Mouse (Mus musculus): ENCODE measurements at regions not wholly inside any gene's neighbourhood (a gene's known extent, or its start where the extent isn't known, plus 50 kb on each side); places are given as distances from the start of the nearest gene placed in this dataset.
A peak's percentile ranks its signal among the peaks of the same experiment; 100 is the strongest.
"Not testable (repeated sequence)": the region's sequence is repeated elsewhere in the genome, so short reads cannot be mapped to it uniquely, and the experiment has no call there.

DNA sequence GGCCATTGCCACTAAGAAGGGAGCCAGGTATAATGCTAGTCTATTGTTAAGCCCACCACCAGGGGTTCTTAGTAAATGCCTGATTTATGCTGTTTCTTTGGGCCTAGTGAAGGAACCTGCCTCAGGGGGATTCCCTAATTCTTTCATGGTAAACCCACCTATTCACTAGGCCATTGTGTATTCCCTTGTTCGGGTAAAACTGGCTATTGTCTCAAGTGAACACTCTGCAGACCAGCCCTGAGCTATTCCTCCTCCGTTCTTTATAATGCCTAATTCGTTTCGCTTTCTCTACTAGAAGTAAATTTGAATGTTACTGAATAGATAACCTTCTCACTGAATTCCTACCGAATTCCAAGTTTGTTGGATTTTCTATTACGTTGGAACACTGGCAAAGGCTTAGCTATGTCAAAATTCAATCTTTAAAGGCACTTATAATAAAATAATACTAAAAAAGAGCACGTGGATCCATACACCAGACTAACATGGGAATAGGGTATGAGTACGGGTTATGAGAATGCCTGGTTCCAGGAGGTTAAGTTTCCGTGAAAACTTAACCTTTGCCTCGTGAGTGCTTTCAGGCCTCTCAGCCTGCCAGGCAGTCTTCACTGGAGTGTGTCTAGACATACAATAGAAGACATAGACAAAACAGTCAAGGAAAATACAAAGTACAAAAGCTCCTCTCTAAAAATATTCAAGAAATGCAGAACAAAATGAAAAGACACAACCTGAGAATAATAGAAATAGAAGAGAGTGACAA, 536.8 kb upstream of the Cntn5 start:
- not testable (repeated sequence) for DNase-seq (ENCODE audit: low read depth)

DNA sequence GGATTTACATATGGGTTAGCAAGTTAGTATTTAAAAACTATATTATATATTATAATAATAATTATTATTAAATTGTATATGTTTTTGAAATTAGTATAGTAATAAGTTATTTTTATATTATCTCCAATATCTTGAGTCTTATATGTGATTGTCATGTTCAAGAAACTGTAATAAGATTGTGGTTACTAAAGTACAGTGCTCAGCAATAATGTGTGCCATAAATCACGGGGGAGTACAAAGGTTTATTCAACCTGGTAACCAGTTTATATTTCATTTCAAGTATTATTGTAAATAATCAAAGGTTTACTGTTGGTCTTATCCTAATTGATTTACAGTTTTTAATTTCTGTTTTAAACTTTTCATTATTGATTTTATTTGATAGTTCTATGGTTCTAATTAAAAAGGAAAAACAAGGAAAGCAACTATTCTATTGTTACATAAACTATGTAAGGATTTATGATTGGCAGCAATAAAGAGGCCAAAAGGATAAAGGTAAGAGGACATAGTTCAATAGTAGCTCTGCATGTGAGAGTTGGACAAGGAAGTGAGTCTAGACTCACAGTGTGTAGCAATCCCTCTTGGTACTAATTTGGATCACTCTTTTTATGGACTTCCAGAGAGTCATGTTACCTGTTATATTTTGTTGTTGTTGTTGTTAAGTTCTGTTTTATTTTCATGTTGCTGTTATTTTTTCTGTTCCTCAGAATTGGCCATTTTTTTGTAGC, 532.0 kb upstream of the Cntn5 start:
- no peak for DNase-seq (ENCODE audit: low read depth)

DNA sequence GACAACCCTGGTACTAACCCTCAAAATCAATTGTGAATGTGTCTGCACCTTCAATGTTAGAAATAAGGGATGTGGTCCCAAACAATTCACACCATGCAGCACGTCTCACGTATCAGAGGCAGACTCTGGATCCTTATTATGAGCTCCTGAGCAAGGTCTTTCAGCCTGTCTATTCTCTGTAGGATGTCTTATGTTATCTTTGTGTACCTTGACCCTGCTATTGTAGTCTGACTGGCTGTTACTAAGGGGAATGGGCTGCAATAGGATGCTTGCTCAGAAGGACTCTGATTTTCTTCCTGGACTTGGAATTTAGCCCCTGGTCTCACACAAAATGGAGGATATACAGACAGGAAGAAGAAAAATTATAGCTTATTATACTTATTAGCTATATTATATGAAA, 531.4 kb upstream of the Cntn5 start:
- no peak for DNase-seq (ENCODE audit: low read depth)

DNA sequence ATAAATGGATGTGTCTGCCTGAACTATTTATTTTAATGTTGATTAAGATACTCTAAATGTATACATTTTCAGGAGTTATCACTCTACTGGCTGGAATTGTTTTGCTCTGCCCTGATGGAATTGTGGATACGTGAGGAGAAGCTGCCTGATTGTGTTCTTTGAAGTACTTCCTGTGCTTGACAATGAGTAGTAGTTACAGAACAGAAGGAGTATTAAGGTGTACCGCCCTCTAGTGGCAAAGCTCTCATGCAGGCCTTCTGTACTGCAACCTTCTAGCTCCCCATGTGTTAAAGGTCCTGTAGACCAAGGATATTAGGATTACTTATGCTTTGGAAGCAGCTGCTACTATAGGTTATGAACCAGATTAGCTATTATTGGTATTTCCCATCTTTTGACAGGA, 530.4 kb upstream of the Cntn5 start:
- DNase-seq (ENCODE audit: low read depth), result peak; percentile 73

DNA sequence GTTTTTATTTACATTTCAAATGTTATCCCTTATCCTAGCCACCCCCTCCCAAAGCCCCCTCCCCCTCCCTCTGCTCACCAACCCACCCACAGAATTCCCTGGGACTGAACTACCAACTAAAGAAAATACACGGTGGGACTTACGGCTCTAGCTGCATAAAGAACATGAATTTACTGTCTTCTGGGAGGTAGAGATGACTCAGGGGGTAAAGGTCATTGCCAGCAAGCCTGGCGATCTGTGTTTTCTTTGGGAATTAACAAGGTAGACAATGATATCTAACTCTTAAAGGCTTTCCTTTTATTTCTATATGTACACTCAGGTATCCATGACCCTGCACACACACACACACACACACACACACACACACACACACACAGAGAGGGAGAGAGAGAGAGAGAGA, 521.9 kb upstream of the Cntn5 start:
- no peak for DNase-seq (ENCODE audit: low read depth)

DNA sequence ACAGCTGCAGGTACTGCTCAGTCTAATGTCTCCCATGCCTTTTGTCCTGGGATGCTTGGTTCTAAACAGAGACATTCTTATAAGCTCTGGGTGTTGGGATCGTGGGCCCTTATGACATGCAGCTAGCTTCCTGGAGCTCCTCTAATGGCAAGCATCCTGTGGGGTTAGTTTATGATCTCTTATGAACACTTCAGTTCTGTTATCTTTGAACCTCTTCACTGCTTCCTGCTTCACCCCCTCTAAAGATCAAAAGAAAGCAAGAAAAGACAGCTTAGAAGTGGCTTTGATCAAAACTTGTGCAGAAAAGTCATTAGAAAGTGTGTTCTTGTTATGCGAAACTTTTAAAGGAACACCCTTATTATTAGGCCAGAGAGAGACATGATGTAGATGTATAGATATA, 492.3 kb upstream of the Cntn5 start:
- no peak for DNase-seq (ENCODE audit: low read depth)

DNA sequence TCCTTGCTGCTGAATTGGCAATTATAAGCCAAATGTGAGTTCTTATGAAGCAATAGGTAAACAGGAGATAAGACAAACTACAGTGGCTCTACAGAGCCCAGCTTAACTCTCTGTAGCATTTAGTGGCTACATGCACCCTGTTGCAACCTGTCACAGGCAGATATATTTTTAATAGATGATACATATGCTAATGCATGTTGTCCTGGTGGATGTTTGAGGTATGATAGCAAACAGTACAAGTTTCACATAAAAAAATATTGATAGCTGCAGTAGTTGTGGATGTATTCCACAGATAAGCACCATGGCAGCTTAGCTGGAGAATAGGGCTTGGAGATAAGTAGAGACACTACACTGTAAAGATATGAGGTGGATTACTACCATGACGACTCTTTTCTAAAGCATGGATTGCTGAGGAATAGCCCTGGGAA, 477.1 kb upstream of the Cntn5 start:
- DNase-seq (ENCODE audit: low read depth), result no peak

DNA sequence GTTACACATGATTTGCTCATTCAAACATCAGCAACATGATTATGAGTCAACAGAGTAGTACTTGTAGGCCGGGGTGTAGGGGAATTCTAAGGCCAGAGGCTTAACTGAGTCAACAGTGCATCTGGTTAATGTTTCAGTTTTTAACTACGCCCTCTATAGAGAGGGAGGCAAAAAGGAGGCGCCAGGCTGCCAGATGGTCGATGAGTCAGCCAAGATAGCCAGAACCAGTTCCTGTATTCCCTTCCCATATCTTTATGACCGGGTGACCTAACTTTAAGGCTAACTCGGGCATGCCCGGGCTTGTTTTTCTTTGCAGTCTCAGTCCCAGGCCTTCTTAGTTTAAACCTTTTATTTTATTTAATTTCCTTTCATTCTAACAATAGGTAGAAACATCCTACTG, 476.0 kb upstream of the Cntn5 start:
- DNase-seq (ENCODE audit: low read depth), result peak; percentile 85

DNA sequence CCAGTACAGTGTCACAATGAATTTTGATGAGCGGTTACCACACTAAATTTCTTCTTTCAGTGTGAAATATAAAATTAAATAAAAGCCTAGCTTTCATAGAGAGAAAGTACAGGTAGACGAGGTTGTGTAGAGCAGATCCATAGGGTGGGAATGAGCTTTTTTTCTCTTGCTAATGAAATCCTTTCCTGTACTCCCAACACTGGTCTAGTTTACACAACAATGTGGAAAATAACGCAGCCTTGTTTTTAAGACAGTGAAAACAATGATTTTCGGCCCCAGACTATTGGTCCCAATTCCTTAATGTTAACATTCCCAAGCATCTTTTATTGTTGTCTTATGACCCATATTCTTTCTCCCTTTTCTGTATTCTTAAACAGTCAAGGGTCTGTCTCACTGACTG, 473.5 kb upstream of the Cntn5 start:
- DNase-seq (ENCODE audit: low read depth), result no peak

DNA sequence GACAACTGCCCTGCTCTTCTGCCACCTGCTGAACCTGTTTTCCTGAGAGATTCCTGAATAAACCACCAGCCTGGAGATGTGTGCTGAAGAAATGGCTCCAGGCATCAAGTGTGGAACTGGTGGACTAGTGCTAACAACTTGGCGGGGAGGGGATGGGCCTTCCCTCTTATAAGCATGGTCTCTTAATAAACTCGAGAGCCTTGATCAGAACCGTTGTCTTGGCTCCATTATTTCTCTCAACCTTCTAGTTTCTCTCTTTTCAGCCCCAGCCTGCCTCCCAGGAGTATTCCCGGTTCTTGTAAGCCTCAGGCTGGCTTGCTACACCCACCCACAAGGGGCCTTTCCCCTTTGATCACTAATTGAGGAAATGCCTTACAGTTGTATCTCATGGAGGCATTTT, 473.0 kb upstream of the Cntn5 start:
- DNase-seq (ENCODE audit: low read depth), result no peak

DNA sequence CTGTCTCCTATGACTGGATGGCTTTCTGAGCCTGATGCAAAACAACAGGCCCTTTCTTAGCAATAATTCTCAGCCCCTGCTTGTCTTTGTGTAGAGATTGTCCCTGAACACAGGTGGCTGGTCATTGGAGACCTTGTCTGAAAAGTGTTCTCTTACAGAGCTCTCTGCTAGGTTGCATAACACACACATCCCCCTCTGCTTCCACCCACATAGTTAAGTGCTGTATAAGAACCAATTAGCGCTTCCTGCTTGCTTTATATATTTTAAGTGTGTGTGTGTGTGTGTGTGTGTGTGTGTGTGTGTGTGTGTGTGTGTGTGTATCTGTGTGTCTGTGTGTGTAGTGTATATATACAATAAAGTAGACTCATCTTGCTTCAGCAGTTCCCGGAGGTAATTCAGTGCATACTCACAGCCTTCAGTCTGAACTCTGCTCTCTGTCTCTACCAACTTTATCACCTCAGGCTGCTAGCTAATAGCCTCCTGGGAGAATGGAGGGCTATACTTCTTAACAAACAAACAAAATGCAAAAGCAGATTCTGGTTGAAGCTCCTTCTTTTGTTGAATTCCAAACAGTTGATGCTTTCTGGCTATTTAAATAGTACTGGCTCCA, 468.8 kb upstream of the Cntn5 start:
- DNase-seq (ENCODE audit: low read depth), result no peak

DNA sequence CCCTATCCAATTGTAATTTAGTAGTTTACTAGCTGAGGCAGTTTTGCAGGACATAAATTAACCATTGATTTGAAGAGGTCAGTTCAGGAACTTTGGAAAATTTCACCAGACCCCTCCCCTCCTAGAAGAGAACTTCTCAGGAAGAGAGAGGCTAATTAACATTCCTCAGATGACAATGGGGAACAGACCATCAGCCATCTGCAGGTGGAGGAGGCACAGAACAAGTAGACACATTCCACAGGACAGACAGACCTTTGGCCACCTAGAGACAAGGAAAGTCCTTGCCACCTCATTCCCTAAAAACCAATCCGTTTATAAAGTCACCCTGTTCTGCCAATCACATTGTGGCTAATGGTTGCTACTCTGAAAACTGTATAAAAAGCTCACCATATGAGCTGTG, 463.5 kb upstream of the Cntn5 start:
- no peak for DNase-seq (ENCODE audit: low read depth)

DNA sequence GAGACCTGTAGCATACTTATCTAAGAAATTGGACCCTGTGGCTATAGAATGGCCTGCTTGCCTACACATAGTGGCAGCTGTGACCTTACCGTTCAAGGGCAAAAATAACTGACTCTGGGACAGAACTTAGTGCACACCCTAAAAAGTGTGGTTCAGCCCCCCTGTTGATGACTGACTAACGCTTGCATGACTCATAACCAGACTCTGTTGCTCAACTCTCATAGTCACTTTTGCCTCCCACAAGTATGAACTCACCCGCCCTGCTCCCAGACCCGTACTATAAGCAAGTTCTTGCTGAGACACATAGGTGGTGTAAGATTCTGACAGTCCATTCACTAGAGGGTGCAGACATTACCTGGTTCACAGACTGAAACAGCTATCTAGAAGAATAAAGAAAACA, 424.3 kb upstream of the Cntn5 start:
- peak; percentile 88 for DNase-seq (ENCODE audit: low read depth)

DNA sequence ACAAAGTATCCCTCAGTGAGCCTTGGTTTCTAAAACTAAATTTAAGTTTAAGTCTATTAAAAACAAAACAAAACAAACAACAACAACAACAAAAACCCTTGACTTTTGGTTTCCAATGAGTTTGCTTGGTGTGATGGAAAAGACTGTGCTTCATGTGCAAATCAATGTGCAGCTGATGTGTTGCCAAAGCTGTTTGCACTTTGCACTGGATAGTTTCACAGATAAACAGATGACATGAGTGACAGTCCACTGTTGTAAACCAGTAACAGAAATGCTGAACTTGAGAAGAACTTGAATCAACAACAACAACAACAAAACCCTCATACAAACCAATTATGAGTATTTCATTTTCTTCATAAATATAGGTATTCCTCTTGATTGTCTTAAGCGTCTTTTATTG, 412.6 kb upstream of the Cntn5 start:
- DNase-seq (ENCODE audit: low read depth), result no peak

DNA sequence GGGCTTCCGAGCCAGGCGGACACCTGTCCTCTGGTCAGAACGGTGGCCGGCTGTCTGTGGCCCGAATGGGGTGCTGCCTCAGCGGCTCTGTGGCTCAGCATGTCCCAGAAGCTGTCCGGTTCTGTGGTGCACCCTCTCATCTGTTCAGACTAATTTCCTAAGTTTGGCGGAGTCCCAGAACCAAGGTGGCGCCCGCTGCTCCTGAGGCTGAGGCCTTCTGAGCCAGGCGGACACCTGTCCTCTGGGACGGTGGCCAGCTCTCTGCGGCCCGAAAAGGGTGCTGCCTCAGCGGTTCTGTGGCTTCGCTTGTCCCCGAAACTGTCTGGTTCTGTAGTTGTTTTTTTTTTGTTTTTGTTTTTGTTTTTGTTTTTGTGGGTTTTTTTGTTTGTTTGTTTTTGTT, 392.5 kb upstream of the Cntn5 start:
- DNase-seq (ENCODE audit: low read depth), result not testable (repeated sequence)

DNA sequence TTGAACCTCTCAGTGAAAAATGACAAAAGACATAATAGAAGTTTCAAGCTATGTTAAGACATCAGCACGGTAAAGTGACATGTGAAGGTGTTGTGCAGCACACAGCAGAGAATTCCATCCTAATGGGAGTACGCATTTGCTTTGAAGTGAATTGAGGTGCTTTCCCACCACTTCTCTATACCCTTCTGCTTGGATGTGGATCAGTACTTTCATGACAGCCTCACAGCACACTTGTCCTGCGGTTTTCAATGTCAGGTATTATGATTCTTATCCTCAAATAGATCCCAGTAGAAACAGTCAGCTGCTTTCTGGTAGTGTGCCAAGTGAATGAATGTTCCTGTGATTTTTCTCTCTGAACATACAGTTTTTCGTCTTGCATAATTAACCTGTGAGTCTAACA, 380.6 kb upstream of the Cntn5 start:
- DNase-seq (ENCODE audit: low read depth), result no peak

DNA sequence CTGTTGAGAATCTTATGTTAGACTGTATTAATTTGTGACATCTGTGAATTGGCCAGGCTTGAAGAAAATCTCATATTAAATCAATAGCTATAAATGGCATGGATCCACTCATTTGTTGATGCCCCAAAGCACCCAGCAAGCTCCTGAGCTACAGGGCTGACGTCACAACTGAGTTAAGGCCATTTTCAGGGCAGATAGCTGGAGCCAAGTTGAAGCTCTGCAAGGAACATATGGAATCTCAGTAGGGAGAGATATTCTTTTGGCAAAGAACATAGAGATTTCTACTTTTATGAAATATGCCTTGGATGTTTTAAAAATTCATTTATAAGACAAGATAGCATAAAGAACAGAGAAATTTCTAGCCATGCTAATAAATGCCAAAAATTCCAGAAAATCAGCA, 380.0 kb upstream of the Cntn5 start:
- no peak for DNase-seq (ENCODE audit: low read depth)

DNA sequence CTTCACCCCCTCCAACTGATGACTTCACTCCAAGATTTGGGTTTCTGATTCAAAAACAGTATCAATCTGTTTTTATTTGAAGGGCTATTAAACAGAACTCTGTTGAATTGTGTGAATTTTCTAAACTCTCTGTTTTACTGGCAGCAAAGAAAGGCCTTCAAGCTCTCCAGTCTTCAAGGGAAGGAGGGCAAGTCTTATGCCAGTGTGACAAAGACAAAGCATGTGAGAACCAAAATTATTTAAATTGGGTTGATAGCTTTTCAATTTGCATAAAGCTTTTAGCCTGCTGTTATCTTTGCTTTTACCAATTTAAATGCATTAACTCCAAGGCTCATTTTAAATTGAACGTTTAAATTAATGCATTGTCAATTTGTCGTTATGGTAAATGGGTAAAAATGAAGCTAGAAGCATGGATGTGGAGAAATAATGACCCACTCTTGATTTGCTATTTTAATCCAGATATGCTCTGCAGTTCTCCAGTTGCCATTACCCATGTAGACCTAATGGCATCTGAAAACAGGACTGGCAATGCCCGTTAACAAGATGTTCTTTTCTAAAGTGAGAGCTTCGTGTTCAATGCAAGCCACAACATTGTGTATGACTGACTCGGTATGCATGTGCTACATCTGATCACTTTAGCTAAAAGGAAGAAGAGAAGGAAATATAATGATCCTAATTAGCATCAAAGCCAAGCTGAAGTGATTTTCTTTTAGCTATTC, 375.0 kb upstream of the Cntn5 start:
- DNase-seq (ENCODE audit: low read depth), result no peak

DNA sequence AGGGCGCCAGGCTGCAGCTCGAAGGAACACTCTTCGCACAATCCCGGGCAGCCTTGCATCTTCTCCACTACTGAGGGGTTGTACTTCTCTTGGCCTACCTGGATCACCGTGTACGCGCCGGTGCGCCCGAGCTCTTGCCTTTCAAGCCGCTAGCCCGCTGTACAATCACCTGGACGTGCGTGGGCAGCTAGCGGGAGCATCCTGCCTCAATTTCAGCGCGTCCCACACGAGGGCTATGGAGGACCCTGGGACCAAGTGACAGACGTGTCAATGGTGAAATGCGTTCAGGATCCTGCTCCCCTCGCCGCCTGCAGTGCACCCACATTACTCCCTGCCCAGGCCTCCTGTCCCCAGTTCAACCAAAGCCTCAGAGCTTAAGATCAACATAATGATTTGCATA, 373.2 kb upstream of the Cntn5 start:
- no peak for DNase-seq (ENCODE audit: low read depth)

DNA sequence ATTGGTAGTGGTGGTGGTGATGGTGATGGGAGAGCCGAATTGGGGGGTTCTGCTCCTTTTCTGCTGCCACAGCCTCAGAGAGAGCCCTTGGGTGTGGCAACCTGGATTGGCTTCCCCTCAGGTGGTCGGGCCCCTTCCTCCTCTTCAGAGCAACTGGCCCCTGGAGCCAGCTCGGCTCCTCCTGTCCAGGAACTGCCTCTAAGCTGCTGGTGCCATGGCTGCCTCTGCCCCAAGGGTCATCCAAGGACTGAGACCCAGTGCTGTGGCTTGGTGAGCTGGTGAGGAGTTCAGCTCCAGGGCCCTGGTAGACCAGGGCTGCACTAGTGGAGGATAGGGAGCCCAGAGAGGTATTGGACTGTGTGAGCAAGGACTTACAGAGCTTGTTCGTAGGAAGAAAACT, 372.4 kb upstream of the Cntn5 start:
- DNase-seq (ENCODE audit: low read depth), result no peak

DNA sequence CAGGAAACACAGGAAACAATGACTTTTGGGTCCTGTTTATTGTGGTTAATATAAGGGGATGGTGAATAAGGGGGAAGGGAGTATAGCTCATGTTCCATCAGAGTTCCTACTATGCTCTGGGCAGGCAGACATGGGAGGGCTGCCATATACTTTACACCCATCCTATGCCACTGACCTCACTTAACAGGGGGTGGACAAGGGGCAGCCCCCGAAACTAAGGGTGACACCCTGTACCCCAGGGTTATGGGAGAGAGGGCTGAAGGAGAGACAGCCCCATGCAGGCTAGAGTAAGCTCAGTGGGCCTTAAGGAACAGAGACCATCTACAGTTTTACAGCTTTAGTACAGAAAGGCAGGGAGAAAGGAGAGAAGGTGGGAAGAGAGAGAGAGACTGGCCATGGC, 352.3 kb upstream of the Cntn5 start:
- DNase-seq (ENCODE audit: low read depth), result no peak

DNA sequence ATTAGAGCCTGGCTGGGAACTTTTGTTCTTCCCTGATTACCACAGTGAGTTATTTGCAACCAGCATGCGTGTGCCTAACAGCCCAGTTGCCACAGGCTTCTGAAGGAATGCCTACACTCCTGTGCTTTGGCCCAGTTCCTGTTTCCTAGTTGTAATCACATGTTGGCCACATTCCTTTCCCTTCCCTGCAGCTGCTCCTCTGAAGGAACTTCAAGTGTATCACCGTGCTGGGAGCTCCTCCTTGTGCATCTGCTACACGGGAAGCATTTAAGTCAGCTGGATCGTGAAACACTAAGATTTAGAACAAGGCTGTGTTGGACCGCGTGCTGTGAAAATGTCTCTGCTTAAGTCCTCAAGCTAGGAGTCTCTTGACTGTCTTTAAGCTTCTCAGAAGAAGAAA, 302.3 kb upstream of the Cntn5 start:
- no peak for DNase-seq (ENCODE audit: low read depth)

DNA sequence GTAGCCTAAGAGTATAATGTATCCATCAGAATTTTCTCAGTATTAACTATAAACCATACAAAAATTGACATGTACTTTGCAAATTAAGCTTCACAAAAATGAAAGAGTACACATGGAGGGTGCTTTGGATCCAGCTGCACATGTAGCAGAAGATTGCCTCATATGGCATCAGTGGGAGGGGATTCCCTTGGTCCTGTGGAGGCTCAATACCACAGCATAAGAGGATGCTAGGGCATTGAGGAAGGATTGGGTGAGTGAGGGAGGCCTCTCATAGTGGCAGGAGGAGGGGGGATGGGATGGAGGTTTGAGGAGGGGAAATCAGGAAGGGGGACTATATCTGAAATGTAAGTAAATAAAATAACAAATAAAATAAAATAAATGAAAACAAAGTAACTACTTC, 301.7 kb upstream of the Cntn5 start:
- no peak for DNase-seq (ENCODE audit: low read depth)

All from 416B (cell line).